Mouse (Mus musculus) heart, postnatal 14 days (tissue): ENCODE measurements around the gene Ank3. TPM values are rescaled to one million over a fixed set of nuclear protein-coding genes. Genes with fewer than 3 reads are reported as not detected.

Experiments
- DNase-seq, 2 experiments: peaks; one replicate each; pipeline ENCODE4 v3.0.0; 2021 to 2022
- intact Hi-C: fragments of 180-260 bp; cut with DNase I; formaldehyde crosslinking; loops from one replicate; pipeline ENCODE4 v1.15.1; 2025
- total RNA-seq, 2 experiments: library from RNA; stranded (reverse); gene quantifications; 2 replicates each; pipeline ENCODE4 v1.2.3; 2021

Ank3 gene
- total RNA-seq, 2 experiments from 2014 or later: 78.4 to 78.6 TPM

DNA sequence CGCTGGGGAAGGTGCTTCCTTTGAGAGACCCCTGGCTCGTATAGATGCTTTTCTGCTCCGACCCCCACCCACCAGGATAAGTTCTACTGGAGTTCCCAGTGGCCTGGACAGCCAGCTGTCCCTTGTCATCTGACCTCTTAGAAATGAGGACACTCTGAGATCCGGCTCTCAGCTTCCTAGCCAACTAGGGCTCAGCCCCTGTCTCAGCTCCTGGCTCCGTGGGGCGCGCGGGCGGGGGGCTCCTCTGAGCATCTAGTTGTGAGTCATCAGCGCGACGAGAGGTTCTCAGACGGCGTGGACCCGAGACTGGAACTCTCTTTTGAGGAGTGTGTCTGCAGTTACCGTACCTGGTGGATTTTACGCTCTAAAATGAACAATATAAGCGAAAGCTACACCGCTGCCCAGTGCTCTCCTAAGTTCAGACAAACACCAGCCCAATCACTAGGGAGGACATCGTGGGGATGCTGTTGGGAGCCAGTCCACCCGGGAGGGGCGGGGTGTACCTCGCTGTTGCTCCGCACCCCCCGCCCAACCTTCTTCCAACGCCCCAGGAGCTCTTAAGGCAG, 293 bp upstream of the Ank3 start:
- peak; percentile 23 to 42 for DNase-seq
- intact Hi-C loops: no loop called here

DNA sequence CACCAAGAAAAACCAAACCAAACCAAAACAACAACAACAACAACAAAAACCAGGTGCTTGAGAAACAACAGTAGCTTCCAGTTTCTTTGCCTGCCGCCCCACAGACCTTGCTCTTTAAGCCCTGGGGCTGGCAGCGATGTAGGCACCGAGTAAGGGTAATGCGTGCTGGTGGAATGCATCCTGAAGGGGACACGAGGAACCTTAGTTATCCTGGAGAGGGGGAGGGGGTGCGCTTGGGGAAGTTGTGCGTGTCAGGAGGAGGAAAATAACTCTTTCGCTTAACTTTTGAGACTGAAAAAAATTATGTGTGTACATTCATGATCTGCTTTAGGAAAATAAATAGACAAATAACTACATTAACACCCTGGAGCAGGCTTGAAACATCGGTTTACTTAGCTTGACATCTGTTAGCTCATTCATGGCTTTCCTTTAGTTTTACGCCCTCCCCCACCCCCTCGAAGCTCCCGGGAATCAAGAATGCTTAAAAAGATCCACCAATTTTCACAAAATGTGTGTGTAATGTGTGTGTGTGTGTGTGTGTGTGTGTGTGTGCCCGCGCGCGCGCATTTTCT, 1.3 kb downstream of the Ank3 start:
- DNase-seq: no peak
- intact Hi-C loops: no loop called here

DNA sequence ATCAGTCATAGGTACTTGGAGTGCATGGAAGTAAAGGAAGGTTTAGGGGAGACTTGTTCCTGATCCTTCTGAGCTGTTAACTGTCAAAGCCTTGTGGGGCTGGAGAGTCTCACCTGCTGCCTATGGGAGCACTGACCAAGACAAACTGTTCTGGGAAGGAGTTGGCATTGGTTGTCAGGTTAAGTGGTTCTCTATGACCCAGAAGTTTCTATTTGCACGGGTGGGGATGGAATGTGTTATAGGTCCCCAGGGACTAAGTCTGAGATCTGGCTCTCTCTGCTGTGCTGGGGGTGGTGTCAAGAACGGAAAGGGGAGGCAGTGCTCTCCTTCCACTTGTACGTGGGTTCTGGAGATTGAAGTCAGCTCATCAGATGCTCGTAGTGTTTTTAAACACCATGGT, 6.9 kb downstream of the Ank3 start:
- no peak for DNase-seq
- intact Hi-C loops: no loop called here

DNA sequence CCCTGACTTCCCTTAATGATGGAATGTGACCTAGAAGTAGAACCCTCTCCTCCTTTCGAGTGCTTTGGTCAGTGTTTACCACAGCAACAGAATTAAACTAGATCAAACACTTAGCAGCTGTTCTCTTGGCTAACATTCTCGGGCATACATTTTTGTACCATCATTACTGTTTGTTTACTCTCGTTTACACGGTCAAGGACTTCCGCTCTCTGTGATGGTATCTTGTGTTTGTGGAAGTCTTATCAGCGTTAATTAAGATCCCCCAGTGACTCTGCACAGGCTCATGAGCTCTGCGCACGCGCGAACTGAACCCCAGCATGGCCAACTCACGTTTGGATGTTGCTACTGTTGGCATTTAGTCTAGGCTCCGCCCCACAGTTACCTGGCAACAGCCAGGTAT, 16.3 kb downstream of the Ank3 start:
- intact Hi-C loops: no loop called here
- DNase-seq: no peak

DNA sequence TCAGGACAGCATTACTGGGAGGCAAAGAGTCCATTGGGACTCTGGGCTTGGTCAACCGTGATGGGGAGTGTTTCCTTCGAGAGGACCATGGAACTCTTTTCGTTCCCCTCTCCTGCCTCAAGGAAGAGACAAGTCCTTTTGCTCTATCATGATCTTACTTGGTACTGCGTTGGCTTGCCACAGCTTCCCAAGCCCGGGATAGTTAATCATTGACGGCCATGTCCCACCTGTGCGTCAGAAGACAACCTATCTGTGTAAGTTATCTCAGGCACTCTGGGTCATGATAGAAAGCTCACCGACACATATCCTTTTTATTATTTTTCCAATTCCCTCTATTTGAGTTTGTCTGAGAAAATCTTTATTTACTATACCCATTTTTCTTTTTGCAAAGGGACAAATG, 20.1 kb downstream of the Ank3 start:
- intact Hi-C loops: no loop called here
- no peak for DNase-seq

DNA sequence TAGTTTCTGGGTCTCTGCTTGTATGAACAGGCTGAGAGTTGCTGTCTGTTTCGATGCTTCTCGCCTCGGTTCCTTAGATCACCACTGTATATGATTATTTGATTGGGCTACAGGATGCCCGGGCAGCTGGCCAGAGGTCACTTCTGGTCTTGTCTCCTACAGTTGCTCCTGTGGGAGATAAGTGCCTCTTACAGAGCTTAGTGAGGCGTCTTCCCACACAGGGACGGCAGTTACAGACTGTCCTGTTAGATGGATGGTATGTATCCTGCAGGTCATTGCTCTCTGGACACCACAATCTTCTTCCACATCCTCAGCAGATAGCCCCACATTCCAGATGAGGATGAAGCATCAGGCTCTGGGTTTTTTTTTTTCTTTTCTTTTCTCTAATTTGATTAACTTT, 21.7 kb downstream of the Ank3 start:
- intact Hi-C loops: no loop called here
- no peak for DNase-seq

DNA sequence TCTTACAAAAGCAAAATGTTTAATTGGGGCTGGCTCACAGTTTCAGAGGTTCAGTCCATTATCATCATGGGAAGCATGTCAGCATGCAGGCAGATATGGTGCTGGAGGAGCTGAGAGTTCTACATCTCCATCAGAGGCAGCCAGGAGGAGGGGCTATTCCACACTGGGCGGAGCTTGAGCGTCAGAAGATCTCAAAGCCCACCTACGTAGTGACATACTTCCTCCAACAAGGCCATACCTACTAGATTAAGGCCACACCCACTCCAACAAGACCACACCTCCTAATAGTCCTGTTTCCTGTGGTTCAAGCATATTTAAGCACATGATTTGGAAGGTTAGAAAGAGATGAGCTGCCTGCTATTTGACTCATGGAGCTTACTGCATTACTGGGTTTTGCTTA, 25.5 kb downstream of the Ank3 start:
- intact Hi-C loops: no loop called here
- no peak for DNase-seq

DNA sequence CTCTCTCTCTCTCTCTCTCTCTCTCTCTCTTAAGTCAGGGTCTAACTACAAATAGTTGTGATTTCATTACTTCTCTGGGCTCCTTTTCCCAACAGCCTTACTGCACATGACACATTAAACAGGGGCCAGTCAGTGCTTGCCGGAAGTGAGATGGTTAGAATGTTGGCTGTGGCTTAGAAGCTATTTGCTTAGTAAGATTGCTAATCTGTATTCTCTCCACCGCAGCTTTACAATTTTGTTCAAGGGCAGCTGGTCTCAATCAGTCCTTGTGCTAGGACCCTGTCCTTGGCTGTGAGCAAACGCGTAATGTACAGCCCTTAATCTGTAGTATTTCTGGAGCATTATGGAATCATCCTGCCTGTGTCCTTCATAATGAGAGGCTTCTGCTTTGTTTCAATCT, 31.6 kb downstream of the Ank3 start:
- DNase-seq: no peak
- intact Hi-C loops: no loop called here

DNA sequence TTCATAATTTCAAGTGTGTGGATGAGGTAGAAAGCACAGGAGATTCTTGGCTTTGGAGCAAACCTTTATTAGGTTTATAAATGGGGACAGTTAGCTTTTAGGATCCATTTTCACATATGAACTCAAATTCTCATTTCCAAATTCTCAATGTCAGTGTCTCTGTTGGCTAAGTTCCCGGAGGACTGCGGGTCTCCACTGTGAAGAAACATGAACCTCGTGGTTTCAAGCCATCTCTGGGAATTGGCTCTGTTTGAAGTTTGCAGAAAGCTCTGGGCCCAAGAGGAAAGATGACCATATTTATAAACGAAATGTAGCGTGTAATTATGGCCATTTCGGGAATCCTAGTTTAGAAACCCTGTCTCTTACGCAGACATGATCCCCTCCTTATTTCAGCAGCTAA, 32.5 kb downstream of the Ank3 start:
- DNase-seq: no peak
- intact Hi-C loops: no loop called here

DNA sequence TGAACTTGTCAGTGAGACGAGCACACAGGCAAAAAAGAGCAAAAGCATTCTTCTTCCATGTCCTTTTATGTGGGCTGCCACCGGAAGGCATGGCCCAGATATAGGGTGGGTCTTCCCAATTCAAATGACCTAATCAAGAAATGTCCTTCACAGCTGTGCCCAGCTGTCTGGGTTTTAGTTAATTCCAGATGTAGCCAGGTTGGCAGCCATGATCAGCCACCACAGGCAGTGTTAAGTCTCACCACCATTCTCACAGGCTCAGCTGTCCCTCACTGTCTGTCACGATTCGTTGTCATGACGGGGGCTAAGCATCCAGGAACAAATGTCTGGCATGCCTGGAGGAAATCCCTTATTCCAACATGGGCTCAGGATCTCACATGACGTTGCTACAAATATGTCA, 36.6 kb downstream of the Ank3 start:
- peak; percentile 24 to 29 for DNase-seq

DNA sequence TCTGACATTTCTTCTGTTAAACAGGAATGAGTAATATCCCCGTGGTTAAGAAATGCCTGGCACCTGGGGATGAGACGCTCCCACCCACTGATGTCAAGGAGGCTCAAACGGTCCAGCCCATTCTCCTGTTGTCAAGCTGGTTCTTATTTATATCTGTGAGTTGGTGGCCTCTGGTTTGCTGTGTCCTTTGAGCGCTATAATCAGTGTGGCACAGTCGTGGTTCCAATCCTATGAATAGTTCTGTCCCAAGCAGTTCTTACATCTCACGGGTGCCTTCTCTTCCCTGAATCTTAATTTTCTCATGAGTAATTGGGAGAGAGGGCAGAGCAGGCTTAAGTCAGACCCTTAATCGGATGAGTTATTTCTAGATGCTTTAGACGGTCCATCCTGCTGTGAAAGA, 40.9 kb downstream of the Ank3 start:
- intact Hi-C loops: no loop called here
- DNase-seq: no peak

More for the DNA sequence above, 36.6 kb downstream of the Ank3 start:
- intact Hi-C loops: no loop called here

DNA sequence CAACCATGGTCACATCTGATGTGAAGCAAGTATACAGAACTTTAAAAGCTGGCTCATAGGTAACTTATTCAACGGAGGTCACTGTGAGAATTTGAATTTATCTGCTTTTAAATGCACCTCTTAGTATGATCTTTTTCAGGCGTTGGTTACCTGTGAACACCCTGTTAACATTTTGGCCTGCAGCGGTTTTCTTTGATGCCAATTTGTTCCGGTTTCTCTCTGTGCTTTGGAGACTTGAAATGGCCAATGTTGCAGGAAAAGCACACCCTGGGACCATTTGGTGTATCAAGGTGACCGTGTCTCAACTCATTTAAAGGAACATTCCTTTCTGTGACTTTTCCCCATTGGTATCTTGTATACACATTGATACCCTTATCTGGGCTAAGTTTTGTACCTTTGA, 46.0 kb downstream of the Ank3 start:
- intact Hi-C loops: no loop called here
- no peak for DNase-seq

DNA sequence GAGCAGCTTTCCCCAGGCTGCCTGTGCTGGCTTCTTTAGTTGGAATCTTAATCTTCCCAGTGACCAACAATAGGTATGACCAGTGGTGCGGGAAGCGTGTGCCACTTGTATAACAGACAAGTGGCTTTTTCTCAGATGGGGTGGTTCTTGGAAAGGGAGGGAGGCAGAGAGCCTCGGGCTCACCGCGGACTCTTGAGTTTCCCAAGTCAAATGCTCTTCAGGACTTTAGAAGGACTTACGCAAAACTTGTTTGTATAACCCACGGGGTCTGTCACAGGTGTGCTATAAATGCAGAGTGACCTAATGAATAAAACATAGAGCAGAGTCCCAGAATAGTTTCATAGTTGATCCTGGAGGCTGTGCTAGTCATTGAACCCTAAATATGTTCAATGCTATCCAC, 47.4 kb downstream of the Ank3 start:
- intact Hi-C loops: no loop called here
- no peak for DNase-seq

DNA sequence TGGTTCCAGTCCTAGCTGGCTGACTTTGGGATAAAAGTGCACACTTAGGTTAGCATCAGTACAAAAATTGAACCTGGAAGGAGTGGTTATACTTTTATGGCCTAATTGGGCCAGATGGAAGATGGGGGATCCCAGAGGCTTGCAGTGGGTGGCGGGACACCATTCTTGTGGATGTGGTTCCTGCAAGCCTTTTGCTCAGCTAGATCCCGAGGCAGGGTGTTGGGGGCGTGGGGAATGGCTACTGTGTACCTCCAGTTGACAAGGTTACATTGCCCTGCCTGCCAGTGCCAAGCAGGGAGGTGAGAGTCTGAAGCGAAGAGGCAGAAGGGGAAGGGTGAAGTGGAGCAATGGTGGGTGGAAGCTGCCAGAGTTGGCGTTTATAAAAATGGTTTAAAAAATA, 48.0 kb downstream of the Ank3 start:
- intact Hi-C loops: no loop called here
- no peak for DNase-seq

DNA sequence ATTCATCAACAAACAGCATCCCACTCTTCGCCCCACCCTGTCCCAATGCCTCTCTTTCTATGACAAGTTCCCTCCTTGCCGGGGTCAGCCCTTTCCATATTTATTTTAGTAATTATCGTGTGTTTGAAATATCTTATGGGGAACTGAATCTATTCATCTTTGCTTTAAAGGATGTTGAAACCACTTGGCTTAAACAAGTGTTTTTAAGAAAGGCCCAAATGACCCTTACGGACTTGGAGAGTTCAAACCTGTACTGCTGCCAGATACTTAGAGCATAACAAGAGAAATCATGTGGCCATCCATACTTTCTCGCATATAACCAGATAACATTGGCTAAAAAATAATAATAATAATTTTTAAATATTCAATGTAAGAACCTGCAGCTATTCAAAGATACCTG, 48.7 kb downstream of the Ank3 start:
- intact Hi-C loops: no loop called here
- DNase-seq: no peak

DNA sequence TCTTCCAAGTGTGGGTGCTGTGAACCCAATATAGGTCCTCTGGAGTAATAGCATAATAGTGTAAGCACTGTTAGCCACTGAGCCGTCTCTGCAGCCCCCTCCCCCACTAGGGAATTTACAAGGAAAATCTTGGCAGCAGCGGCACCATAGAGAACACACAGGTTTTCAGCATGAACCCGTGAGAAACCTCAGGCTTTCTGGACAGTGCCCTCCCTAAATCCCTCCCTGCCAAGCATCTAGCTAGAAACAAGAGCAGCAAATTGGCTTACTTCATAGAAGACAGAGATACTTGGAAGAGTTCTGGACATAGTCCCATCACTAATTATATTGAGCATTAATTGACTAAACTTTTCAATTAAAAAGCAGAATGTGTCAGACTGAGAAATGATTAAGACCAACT, 49.6 kb downstream of the Ank3 start:
- intact Hi-C loops: no loop called here
- DNase-seq: no peak

DNA sequence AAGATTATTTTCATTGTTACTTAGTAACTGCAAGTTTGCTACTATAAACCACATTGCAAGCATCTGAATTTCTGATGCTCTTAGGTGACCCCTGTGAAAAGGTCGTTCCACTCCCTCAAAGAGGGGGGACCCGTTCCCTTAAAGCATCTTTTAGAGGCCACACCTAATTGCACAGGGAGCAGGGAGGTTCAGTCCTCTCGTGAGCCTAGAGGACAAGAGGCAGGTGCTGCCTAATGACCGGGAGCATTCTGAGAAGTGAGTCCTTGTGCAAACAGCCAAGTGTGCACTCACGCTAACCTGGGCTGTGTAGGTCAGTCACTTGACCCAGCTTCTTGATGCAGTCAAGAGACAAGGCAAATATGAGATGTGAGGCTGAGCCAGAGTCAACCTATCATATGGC, 52.4 kb downstream of the Ank3 start:
- intact Hi-C loops: loop anchor here (5.0 kb wide), 3 partner anchors 81 to 396 kb away; no protein-coding TSS in a partner anchor

DNA sequence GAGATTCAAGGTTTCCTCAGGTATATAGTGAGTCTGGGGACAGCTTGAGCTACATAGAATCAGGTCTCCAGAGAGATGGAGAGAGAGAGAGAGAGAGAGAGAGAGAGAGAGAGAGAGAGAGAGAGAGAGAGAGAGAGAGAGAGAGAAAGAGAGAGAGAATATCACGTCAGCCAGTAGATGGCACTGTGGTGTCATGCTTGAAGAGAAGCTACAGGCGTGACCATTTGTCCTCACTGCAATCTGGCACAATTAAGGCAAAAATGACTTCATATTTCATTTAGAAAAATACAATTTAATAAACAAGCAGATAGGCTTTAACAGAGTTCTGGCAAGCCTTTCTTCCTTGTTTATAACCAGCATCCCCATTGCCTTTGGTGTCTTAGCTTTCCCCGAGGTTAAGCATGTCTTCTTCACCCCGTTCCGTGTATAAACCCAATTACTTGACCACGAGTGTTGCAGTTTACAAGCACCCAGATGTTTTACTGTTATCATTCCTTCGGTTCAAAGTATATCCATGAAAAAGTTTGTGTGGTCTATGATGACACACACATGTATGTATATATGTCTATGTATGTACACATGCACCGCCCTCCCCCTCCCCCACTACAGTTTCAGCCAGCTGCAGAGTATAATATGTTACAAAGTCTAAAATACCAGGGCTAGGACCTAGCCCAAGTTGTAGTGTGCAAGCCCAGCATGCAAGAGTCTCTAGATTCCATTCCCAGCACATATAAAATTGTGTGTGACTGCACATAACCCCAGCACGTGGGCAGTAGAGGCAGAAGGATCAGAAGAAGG, 53.8 kb downstream of the Ank3 start:
- DNase-seq: peak; percentile 57 to 78
- intact Hi-C loops: loop anchor here (1.0 to 5.0 kb wide), 4 partner anchors 80 to 395 kb away; no protein-coding TSS in a partner anchor

More for the DNA sequence above, 52.4 kb downstream of the Ank3 start:
- no peak for DNase-seq

DNA sequence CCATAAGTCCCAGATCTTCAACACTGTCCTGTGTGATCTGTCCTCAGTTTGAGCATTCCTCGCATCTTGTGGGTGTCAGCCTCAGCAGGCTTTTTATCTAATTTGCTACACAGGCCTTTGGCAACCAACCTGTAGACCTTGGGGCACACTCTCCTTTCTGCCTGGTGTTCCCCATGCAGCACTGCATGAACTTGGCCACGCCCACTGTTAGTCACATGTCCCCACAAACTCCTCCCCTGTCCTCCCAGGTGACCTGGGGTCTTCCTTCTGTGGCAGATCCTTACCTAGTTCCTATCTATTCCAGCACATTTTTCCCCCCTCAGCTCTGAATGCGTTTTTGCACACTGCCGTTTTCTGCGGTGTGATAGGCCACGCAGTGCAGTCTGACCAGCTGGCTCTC, 55.0 kb downstream of the Ank3 start:
- no peak for DNase-seq
- intact Hi-C loops: loop anchor here (5.0 kb wide), 3 partner anchors 79 to 394 kb away; no protein-coding TSS in a partner anchor

DNA sequence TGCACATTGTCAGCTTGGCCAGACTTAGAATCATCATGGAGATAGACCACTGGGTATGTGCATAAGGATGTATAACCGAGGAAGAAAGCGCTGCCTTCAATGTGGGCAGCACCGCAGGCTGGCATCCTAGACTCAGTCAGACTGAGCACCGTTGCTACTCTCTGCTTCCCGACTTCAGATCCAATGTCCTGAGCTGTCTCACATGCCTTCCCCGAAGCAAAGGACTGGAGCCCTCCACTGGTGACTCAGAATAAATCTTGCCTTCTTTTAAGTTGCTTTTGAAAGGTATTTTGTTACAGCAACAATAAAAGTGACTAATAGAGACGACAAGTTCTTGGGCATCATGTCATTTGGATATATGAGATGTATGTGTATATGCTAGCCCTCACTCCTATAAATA, 55.9 kb downstream of the Ank3 start:
- DNase-seq: no peak
- intact Hi-C loops: loop anchor here (5.0 kb wide), 3 partner anchors 78 to 393 kb away; no protein-coding TSS in a partner anchor

DNA sequence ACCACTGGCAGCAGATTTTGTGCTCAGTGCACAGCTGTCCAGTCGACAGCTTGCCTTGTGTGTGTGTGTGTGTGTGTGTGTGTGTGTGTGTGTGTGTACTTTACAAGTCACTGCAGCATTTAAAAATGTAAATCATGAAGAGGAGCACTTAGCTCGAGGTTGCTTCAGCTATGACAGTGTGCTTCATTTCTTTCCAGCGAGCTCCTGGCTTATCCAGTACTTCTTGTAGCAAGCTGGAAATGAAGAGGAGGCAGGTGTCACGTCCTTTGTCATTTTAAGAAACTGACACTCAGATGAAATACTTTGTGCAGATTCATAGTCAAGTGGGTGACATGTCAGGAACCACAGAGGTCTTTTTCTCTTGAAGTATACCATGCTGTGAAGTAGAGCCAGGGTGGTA, 66.3 kb downstream of the Ank3 start:
- intact Hi-C loops: no loop called here
- DNase-seq: no peak
